Mouse (Mus musculus): ENCODE data around the gene Dhx8.

- TF ChIP-seq POLR2A (IDR thresholded peaks at IDR 0.05; ENCODE audit: low read depth, low read length) (no peak), CTCF (IDR thresholded peaks at IDR 0.05; ENCODE audit: extremely low read depth, insufficient read depth, insufficient read length, insufficient replicate concordance) (no peak)
Observed at GRCm38 (mm10) chr11:101768721-101769120, 36.0 kb downstream of the Dhx8 start.
